10 mouse cellular contexts compared by ENCODE assay signal in the genomic region with DNA sequence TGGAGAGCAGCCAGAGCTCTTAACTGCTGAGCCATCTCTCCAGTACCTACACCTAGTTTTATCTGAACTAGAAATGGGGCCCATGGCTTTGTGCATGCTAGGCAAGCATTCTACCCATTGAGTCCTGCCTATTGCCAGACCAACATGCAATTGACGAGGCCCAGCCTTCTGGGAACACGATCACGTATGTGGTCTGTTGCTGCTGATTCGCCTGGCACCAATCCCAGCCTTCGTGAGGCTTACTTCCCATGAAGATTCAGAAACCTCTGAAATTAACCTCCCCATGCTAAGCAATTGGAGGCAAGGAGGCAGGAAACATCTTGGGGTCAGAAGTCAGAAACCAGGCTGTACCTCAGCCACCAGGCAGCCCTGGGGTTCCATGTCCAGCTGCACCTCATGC. TPM values are rescaled to one million over a fixed set of nuclear protein-coding genes. Genes with fewer than 3 reads are reported as not detected.
A peak's percentile ranks its signal among the peaks of the same experiment; 100 is the strongest.
DNase-seq lines count a peak whose midpoint lies in the region; ATAC-seq lines count a peak whose summit lies in the region.
"Had no signal": no experiment of that assay in that cellular context is flagged by ENCODE, and none has a peak within 500 bp of the region (broad histone marks: within the 10 kb centered on the region; RNA-seq: fewer than 3 reads in every experiment).

No protein-coding gene starts in this region.

- peaks cover 22% of the 10 kb centered on the region for H3K4me1 ChIP-seq in heart, embryonic 13.5 days
- H3K4me1 ChIP-seq in liver, embryonic 11.5 days (replicated peaks; ENCODE audit: control insufficient read depth, insufficient read depth, low read length), result peaks cover 7% of the 10 kb centered on the region; the same call in 1 of the 2 replicates
- H3K4me1 ChIP-seq in embryonic facial prominence, embryonic 15.5 days, result peaks cover 16% of the 10 kb centered on the region
- peaks cover 7% of the 10 kb centered on the region; the same call in 1 of the 2 replicates for H3K4me1 ChIP-seq in stomach, embryonic 15.5 days
- H3K4me1 ChIP-seq: hindbrain, embryonic 13.5 days had no signal

- peak overlapping the region; percentile 70 for H3K27ac ChIP-seq in heart, embryonic 13.5 days (replicated peaks)
- H3K27ac ChIP-seq in liver, embryonic 11.5 days (ENCODE audit: low read depth, low read length), result no peak overlapping the region
- peak overlapping the region; percentile 85 for H3K27ac ChIP-seq in embryonic facial prominence, embryonic 15.5 days (replicated peaks)
- peak overlapping the region; percentile 74 for H3K27ac ChIP-seq in stomach, embryonic 15.5 days
- H3K27ac ChIP-seq: hindbrain, embryonic 13.5 days had no signal

- no peak for DNase-seq in heart, postnatal 14 days
- no peak for DNase-seq in liver, embryonic 11.5 days (ENCODE audit: low spot score)
- no peak for DNase-seq in liver
- DNase-seq in retina, postnatal 1 day, result no peak
- DNase-seq: spleen, adult 18-20 months had no signal

- no peak overlapping the region for H3K4me2 ChIP-seq in heart, embryonic 13.5 days
- H3K4me2 ChIP-seq in liver, embryonic 11.5 days, result no peak overlapping the region
- H3K4me2 ChIP-seq in embryonic facial prominence, embryonic 15.5 days (replicated peaks), result no peak overlapping the region
- H3K4me2 ChIP-seq in stomach, embryonic 15.5 days, result no peak overlapping the region
- H3K4me2 ChIP-seq: hindbrain, embryonic 13.5 days had no signal

- H3K4me3 ChIP-seq in heart, embryonic 13.5 days, result no peak overlapping the region
- H3K4me3 ChIP-seq in liver, embryonic 11.5 days (ENCODE audit: low read depth, low read length), result no peak overlapping the region
- no peak overlapping the region for H3K4me3 ChIP-seq in embryonic facial prominence, embryonic 15.5 days (replicated peaks)
- H3K4me3 ChIP-seq in stomach, embryonic 15.5 days (replicated peaks), result no peak overlapping the region
- H3K4me3 ChIP-seq: hindbrain, embryonic 13.5 days; myocyte had no signal

- no peaks in the 10 kb centered on the region for H3K9me3 ChIP-seq in heart, embryonic 13.5 days
- no peaks in the 10 kb centered on the region for H3K9me3 ChIP-seq in liver, embryonic 11.5 days (ENCODE audit: control insufficient read depth, low read length)
- H3K9me3 ChIP-seq in embryonic facial prominence, embryonic 15.5 days (replicated peaks), result no peaks in the 10 kb centered on the region
- H3K9me3 ChIP-seq in stomach, embryonic 15.5 days, result no peaks in the 10 kb centered on the region
- H3K9me3 ChIP-seq: hindbrain, embryonic 13.5 days had no signal

- peaks cover 93% of the 10 kb centered on the region for H3K36me3 ChIP-seq in heart, embryonic 13.5 days
- peaks cover 55% of the 10 kb centered on the region for H3K36me3 ChIP-seq in liver, embryonic 11.5 days (ENCODE audit: control insufficient read depth, insufficient read depth, low read length)
- H3K36me3 ChIP-seq in embryonic facial prominence, embryonic 15.5 days, result peaks cover 59% of the 10 kb centered on the region
- peaks cover 49% of the 10 kb centered on the region for H3K36me3 ChIP-seq in stomach, embryonic 15.5 days

- intact Hi-C loops in heart, postnatal 14 days (cut with DNase I), result no loop called here

- no peak for ATAC-seq in heart, embryonic 13.5 days (ENCODE audit: extremely low read depth, insufficient number of reproducible peaks, low FRiP score, low TSS enrichment)
- ATAC-seq in liver, embryonic 11.5 days (replicated peaks; ENCODE audit: low FRiP score), result no peak
- ATAC-seq in embryonic facial prominence, embryonic 15.5 days (ENCODE audit: insufficient number of reproducible peaks, low FRiP score, low TSS enrichment, low read depth), result no peak
- ATAC-seq in stomach, embryonic 15.5 days (ENCODE audit: insufficient read depth, low FRiP score, low read depth), result no peak

- H3K27me3 ChIP-seq in heart, embryonic 13.5 days (replicated peaks), result no peaks in the 10 kb centered on the region
- no peaks in the 10 kb centered on the region for H3K27me3 ChIP-seq in liver, embryonic 11.5 days (replicated peaks; ENCODE audit: control insufficient read depth, insufficient read depth, low read length)
- H3K27me3 ChIP-seq in embryonic facial prominence, embryonic 15.5 days, result no peaks in the 10 kb centered on the region
- no peaks in the 10 kb centered on the region for H3K27me3 ChIP-seq in stomach, embryonic 15.5 days (replicated peaks)
- H3K27me3 ChIP-seq: hindbrain, embryonic 13.5 days had no signal

- 67% methylated on average over 5 of the region's 5 CpGs for WGBS in heart, embryonic 13.5 days
- 82% methylated on average over 5 of the region's 5 CpGs for WGBS in liver, embryonic 11.5 days
- WGBS in embryonic facial prominence, embryonic 15.5 days, result 45% methylated on average over 5 of the region's 5 CpGs
- 74% methylated on average over 5 of the region's 5 CpGs for WGBS in stomach, embryonic 15.5 days

- no peak overlapping the region for H3K9ac ChIP-seq in heart, embryonic 13.5 days
- H3K9ac ChIP-seq in liver, embryonic 11.5 days (ENCODE audit: low read depth, low read length), result peak overlapping the region; percentile 23; the same call in 1 of the 2 replicates
- no peak overlapping the region for H3K9ac ChIP-seq in embryonic facial prominence, embryonic 15.5 days
- no peak overlapping the region for H3K9ac ChIP-seq in stomach, embryonic 15.5 days
- H3K9ac ChIP-seq: hindbrain, embryonic 13.5 days had no signal

RNA-seq across cellular contexts. Expression of a gene that starts 14.1 kb away (rescaled TPM):
- polyA plus RNA-seq in heart, embryonic 13.5 days (2015; fragmentation: Nextera tagmentation; extraction: Ambion mirVana), result 0.35 and 0.41 TPM in 2 replicates
- total RNA-seq in heart, postnatal 14 days (2021), result under 1 TPM; 0.44 to 0.53 TPM
- 0.49 and 0.53 TPM in 2 replicates for polyA plus RNA-seq in liver, embryonic 11.5 days (2014; fragmentation: Nextera tagmentation; extraction: Ambion mirVana)
- polyA plus RNA-seq in embryonic facial prominence, embryonic 15.5 days (2015; fragmentation: Nextera tagmentation; extraction: Ambion mirVana), result 1.2 and 1.4 TPM in 2 replicates
- polyA plus RNA-seq in stomach, embryonic 15.5 days (2015; fragmentation: Nextera tagmentation; extraction: Ambion mirVana), result 4.4 and 5.4 TPM in 2 replicates

RNA-seq across cellular contexts. Expression of a gene that starts 18.4 kb away (rescaled TPM):
- polyA plus RNA-seq in heart, embryonic 13.5 days (2015; fragmentation: Nextera tagmentation; extraction: Ambion mirVana), result 19.5 and 20.0 TPM in 2 replicates
- total RNA-seq in heart, postnatal 14 days (2021), result 10 to 100 TPM; 60.5 to 61.1 TPM
- polyA plus RNA-seq in liver, embryonic 11.5 days (2014; fragmentation: Nextera tagmentation; extraction: Ambion mirVana), result 23.3 and 24.3 TPM in 2 replicates
- 23.7 and 25.8 TPM in 2 replicates for polyA plus RNA-seq in embryonic facial prominence, embryonic 15.5 days (2015; fragmentation: Nextera tagmentation; extraction: Ambion mirVana)
- polyA plus RNA-seq in stomach, embryonic 15.5 days (2015; fragmentation: Nextera tagmentation; extraction: Ambion mirVana), result 29.2 and 34.8 TPM in 2 replicates

RNA-seq across cellular contexts. Expression of a gene that starts 28.1 kb away (rescaled TPM):
- 155 and 164 TPM in 2 replicates for polyA plus RNA-seq in heart, embryonic 13.5 days (2015; fragmentation: Nextera tagmentation; extraction: Ambion mirVana)
- total RNA-seq in heart, postnatal 14 days (2021), result 10 to 100 TPM; 34.1 to 34.6 TPM
- polyA plus RNA-seq in liver, embryonic 11.5 days (2014; fragmentation: Nextera tagmentation; extraction: Ambion mirVana), result 113 and 114 TPM in 2 replicates
- 180 and 192 TPM in 2 replicates for polyA plus RNA-seq in embryonic facial prominence, embryonic 15.5 days (2015; fragmentation: Nextera tagmentation; extraction: Ambion mirVana)
- 183 and 191 TPM in 2 replicates for polyA plus RNA-seq in stomach, embryonic 15.5 days (2015; fragmentation: Nextera tagmentation; extraction: Ambion mirVana)

RNA-seq across cellular contexts. Expression of a gene that starts 34.4 kb away (rescaled TPM):
- 133 and 152 TPM in 2 replicates for polyA plus RNA-seq in heart, embryonic 13.5 days (2015; fragmentation: Nextera tagmentation; extraction: Ambion mirVana)
- 10 to 100 TPM; 24.1 to 26.0 TPM for total RNA-seq in heart, postnatal 14 days (2021)
- 375 and 420 TPM in 2 replicates for polyA plus RNA-seq in liver, embryonic 11.5 days (2014; fragmentation: Nextera tagmentation; extraction: Ambion mirVana)
- 132 and 134 TPM in 2 replicates for polyA plus RNA-seq in embryonic facial prominence, embryonic 15.5 days (2015; fragmentation: Nextera tagmentation; extraction: Ambion mirVana)
- polyA plus RNA-seq in stomach, embryonic 15.5 days (2015; fragmentation: Nextera tagmentation; extraction: Ambion mirVana), result 180 and 185 TPM in 2 replicates
